Mouse (Mus musculus) NIH3T3 (cell line): Measurements from ENCODE around the gene Pi4ka.
A peak's percentile ranks its signal among the peaks of the same experiment; 100 is the strongest.

ENCODE experiments used
- DNase-seq: peaks from one replicate; pipeline ENCODE4 v3.0.0-alpha.2; 2012; ENCODE audit warnings: low read depth

Pi4ka gene

DNA sequence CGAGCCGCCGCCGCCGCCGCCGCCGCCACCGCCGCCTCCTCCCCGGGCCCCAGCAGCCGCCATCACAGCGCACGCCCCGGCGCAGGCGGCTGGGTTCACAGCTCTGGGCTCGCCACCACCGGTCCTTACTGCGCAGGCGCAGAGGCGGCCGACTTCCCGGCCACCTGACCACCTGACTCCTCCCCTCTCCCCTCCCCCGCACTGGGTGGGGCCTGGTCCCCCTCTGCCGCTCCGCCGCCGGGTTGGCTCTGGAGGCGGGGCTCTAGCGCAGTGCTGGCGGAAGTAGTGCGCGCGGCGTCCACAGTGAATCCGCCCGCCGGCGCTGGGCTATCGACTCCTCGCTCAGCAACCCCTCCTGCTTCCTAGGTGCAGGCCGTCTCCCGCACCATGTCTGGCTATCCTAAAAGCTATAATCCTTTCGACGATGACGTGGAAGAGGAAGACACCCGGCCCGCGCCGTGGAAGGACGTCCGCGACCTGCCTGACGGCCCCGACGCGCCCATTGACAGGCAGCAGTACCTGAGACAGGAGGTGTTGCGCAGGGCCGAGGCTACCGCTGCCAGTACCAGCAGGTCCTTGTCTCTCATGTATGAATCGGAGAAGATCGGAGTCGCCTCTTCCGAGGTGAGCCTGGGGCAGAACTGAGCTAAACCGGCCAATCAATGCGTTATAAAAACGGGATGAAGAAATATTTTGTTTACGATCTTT is at the start of gene Pi4ka, which contains the start of gene Snap29:
Gene Pi4ka, minus strand, starts transcription at position 579 of the 708 bp plus-strand sequence.
Gene Snap29, plus strand, starts transcription at position 251 of the 708 bp plus-strand sequence.
- peak; percentile 100 for DNase-seq

DNA sequence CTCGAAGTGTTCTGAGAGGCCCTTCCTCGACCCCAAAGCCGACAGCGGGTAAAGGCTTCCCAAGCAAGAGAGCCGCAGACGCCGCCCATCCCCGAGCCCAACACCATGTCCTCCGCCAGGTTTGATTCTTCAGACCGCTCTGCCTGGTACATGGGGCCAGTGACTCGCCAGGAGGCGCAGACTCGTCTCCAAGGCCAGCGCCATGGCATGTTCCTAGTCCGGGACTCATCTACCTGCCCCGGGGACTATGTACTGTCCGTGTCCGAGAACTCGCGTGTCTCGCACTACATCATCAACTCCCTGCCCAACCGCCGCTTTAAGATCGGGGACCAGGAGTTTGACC is 46.2 kb upstream of the Pi4ka start:
- DNase-seq, result peak; percentile 61

DNA sequence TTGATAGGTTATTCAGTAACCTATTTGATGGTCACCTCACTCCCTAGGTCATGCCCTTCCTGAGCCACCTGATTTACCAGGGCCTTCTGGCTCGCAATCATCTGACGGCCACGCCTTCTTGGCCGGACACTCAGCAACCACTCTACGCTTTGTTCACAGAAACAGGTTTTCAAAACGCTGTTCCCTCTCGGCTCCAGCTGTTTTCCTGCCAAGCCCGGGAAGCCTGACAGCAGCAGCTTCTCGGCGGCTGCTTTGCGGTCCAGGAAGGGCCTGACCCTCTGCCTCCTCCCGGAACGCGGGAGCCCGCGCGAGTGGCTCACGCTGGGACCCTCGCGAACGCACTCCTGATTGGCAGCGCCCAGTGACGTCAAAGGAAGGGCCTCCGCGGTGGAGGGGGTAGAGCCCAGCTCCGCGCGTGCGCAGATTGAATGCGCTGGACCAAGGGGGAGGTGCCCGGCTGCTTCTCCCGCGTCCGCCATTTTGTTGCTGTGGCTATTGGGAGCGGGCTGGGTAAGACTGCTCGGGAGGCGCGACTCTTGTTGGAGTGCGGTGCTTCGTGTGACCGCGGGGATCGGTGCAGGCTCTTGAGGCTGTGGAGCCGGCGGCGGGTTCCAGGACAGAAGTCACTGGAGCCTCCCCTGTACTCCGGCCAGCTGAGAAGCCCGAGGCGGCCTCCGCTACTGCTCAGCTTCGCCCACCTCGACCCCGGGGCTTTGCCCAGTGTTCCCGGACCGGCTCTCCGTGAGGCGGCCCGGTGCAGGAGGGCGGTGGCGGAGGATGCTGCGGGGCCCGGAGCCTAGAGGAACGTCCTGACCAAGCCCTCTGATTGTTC is 45.6 kb upstream of the Pi4ka start, which contains the start of gene Crkl:
Gene Crkl, plus strand, starts transcription at position 447 of the 832 bp plus-strand sequence.
- peak; percentile 99 for DNase-seq

DNA sequence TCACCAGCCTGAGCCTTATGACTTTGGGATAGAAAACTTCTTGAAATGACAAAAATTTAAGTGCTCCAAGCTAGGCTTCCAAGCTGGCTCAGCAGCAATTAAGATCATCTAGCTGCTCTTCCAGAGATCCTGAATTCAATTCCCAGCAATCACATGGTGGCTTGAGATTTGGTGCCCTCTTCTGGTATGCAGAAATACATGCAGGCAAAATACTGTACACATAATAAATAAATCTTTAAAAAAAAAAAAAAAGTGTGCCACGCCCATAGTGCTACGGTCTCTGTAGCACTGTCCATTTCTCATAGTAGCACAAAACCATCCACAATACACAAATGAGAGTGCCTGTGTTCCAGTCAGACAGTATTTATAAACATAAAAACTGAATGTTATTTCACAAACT is 26.5 kb upstream of the Pi4ka start:
- peak; percentile 70 for DNase-seq

DNA sequence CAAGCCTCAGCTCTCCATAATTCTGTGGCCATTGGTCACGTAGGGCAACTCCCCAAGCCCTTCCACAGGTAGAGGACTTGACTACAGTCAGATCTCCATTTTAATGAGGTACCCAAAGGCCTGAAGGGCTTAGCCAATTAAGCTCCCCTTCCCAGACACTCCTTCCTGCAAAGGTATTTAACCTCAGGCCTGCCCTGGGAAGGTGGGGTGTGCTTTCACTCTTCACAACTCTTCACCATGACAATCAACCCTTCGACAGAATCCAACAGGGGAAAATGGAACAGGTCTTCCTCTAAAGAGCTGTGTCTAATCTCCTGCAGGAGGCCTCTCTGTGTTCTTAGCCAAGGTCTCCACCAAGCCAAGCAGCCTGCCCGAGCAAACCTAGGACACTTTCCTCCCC is 16.9 kb upstream of the Pi4ka start:
- no peak for DNase-seq

DNA sequence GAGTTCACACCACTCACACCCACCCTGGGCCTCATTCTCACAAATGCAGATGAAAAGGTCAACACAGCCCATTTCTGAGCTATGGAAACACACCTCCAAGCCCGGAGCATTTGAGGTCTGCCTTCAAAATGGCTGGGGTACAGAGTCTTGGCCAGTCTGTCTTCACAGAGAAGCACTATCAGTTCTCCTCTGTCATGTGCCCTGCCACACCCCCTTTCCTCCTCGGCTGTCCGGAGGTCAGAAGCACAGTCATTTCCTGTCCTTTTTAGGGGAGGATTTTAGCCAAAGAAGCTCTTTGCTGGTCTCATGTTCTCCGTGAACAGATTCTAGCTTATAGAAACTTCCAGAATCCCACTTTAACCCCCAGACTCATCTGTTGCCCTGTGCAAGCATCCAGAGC is 4.1 kb upstream of the Pi4ka start:
- no peak for DNase-seq

DNA sequence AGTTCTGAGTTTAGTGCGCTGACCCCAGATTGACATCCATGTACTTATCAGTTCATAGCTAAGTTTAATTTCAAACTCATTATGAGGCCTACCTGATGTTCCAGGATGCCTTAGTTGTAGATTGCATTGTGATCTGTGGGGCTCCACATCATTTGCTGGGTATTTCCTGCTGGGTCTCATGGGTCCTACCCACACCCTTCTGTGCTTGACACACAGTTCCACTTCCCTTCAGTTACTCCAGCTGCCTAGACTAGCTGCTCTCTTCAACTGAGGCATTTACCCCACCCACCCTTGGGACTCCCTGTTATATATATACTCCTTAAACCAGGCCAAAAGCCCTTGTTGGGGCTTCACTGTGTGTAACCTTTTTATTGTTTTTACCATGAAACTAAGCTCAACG is 2.9 kb upstream of the Pi4ka start:
- DNase-seq, result no peak

DNA sequence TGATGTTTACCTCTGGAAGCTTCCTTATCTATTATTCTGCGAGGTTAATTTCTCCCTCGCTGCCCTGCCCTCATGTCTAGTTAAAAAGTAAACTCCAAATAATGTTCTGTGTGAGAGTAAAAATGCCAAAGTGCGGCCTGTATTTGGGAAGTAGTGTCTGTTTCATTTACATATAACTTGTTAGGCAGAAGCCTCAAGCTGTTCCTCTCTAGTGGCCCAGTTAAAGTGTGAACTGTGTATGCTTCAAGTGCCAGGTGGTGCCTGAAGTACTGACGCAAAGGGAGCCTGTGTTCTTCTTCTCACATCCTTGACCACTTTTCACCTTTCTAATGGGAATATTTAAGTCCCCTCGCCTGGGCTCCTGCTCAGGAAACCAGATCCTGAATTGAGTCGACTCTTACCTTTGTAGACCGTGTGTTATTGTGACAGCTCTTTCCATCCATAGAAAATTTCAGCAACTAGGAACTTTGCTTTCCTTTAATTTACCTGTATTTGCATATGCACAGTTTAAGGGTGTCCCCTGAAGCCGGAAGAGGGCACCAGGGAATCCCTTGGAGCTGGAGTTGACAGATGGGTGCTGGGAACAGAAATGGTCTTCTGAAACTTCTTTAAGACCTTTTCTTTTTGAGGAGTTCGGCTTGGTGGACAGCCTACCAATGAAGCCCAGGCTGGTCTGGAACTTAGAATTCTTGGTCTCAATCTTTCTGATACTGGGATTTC is 558 bp upstream of the Pi4ka start:
- DNase-seq, result peak; percentile 5

DNA sequence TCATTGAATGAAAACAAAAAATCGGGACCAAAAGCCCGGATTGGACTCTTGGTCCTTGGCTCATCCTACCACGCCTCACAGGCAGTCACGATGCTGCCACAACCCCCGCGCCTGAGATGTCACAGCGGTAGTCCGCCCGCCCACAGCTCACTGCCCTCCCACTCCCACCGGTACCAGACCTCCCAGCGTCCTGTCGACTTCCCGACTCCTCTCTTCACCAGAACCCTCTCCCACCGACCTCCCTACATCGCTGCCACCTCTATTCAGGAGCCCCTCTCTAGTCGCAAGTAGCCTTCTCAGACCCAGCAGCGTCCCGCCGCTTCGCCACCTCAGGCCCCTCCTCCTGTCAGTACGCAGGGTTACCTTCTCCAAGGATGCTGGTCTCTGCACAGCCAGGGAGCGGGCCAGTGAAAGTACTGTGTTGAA is 830 bp downstream of the Pi4ka start:
- DNase-seq, result no peak

DNA sequence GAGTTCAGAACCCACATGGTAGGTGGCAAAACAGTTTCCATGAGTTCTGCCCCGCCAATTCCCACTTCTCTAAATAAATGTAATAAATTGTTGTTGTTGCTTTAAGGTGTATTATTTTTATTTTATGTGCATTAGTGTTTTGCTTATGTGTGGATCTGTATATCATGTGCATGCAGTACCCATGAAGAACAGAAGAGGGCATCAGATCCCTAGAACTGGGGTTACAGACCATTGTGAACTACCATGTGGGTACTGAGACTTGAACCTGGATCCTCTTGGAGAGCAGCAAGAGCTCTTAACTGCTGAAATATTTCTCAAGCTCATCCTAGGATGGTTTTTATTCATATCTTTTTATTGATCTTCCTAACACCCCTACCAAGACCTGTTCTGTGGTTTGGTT is 3.3 kb downstream of the Pi4ka start:
- peak; percentile 74 for DNase-seq

DNA sequence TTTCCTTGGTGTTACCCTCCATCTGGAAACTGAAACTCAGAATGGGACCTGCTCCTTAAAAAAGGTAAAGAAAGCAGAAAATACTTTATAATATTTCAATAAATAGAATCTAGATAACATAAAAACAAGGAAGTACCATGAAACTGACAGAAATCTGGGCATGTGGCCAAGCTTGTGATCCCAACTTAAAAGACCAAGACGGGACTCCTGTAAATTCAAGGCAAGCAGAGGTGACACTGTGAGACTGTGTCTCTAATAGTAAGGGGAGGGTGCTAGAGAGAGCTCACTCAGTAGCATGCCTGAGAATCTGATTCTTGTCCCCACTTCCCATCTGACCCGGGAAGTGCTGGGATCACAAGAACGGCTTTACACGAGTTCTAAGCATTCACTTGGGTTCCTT is 13.3 kb downstream of the Pi4ka start:
- DNase-seq, result no peak

DNA sequence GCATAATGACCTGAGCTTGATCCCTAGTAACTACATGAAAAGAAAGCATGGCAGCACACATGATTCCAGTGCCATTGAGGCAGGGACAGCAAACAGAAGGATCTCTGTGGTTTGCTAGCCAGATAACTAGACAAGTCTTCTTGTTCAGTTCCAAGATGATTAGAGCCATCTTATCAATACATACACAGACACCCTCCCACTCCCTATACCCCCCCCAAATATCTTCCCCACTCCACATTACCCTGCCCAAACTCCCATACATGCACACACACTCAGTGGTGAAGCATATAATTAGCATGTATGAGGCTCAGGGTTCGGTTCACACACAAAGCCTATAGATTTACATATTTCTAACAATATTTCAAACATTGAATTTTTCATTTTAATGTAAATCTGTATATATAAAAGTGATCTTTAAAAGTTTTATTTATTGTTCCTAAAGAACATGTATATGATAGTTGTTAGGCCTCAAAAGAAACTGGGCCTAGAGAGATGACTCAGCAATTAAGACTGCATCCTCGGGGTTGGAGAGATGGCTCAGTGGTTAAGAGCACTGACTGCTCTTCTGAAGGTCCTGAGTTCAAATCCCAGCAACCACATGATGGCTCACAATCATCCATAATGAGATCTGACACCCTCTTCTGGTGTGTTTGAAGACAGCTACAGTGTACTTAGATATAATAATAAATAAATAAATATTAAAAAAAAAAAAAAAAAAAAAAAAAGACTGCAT is 22.4 kb downstream of the Pi4ka start:
- no peak for DNase-seq

DNA sequence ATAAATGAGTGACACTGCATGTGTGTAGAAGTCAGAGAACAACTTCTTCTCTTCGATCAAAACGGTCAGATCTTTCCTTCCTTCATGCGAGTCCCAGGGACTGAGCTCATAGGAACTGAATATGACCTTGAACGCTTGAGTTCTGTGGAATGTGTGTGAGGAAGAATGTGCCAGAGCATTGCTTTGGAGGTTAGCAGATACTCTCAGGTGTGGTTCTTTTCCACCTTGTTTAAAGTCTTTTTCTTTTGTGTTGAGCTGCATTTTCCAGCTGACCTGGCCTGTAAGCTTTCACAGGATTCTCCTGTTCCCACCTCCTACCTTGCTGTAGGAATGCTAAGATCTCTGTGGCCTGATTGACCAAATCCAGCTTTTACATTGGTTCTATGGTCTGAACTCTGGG is 23.8 kb downstream of the Pi4ka start:
- DNase-seq, result no peak

DNA sequence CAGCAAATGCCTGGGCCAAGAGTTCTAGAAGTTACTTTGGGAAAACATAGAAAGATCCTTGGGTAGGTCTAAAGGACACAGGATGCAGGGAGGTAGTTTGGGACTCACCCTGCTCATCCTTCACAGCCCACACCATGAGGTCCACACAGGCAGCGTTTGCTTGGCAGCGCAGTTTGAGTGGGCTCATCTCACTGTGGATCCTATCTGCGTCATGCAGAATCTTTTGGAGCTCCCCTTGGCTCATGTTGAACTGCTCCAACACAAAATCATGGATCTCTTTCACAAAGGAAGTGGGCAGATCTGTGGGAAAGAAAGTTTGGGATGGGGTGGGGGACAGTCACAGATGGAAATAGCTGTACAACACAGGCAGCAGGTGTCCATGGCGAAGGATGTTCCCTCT is 47.3 kb downstream of the Pi4ka start:
- no peak for DNase-seq

DNA sequence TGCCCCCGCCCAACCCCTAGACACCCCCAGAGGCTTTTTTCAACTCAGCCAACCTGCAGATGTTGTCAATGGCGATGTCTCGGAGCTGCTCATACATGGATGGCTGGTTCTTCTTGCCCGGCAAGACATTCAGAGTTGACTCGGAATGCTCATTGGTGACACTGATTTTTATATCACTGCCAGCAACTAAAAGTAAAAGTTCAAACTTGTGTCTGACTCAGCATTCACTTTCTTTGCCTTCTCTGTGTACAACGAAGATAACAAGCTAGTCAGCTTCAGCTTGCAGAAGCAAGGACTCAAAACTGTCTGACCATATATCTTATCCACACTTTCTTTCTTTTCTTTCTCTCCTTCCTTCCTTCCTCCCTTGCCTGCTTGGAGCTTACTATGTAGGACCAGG is 50.1 kb downstream of the Pi4ka start:
- DNase-seq, result no peak

DNA sequence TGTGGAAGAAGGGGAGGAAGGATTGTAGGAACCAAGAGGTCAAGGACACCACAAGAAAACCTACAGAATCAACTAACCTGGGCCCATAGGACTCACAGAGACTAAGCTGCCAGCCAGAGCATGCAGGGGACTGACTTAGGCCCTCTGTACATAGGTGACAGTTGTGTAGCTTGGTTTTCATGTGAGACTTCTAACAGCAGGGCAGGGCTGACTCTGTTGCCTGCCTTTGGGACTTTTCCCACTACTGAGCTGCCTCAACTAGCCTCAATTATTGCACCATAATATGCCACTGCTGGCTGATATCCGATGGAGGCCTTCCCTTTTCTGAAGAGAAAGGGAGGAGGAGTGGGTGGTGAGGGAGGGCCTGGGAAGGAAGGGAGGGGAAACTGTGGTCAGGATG is 59.3 kb downstream of the Pi4ka start:
- DNase-seq, result no peak

DNA sequence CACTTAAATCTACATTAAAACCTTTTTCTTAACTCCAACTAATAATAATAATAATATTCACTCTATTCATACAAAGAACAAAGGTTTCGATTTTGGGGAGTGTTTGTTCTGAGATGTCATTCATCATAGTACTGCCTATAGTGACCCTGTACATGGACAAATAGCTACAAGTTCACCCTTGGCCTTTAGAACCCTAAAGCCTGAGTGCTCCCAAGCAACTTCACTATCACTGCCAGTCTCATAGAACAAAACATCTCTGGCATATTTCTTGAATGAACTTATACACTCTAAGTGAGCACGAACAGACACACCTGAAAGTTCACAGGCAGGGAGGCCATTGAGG is 60.3 kb downstream of the Pi4ka start:
- no peak for DNase-seq

DNA sequence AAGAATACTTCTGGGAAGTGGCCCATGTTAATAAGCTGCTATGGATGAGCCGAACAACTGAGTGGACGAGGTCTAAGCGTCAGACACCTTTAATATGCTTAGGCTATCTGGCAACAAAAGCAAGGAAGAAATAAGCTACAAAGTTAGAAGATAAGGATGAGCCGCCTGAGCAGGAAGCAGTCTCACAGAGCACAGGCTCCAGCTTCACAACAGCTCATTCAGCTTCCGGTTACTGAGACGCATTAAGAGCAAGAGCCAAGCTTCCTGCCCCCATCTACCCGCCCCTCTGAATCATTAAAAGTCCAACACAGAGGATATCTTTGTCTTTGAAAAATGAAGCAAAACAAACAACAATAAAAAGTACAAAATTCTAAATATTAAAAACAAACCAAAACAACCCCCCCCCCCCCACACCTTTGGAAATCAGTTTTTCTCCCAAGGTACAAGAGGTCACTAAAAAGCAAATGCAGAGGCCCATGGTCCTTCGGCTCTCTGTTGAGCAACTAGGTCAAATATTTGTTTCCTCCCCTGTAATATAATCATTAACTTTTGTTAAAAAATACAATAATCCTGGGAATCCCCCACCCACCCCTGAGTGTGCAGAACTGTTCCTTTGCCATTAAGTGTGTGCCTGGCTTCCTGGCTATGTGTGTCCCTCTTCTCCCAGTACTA is 60.8 kb downstream of the Pi4ka start:
- no peak for DNase-seq

DNA sequence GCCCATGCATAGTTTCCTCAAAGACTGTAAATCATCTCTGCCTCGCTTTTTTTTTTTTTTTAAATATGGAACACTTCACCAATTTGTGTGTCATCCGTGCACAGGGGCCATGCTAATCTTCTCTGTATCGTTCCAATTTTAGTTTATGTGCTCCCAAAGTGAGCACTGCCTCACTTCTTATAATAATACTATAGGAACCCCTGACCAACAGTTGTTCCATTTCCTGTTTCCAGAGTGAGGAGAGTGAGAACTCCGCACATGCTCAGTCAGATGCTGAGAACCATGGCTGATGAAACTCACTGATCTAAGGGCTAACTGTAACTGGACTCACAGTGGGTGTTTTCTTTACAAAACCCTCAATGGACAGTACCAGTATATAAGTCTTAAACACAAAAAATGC is 64.3 kb downstream of the Pi4ka start:
- DNase-seq, result no peak

DNA sequence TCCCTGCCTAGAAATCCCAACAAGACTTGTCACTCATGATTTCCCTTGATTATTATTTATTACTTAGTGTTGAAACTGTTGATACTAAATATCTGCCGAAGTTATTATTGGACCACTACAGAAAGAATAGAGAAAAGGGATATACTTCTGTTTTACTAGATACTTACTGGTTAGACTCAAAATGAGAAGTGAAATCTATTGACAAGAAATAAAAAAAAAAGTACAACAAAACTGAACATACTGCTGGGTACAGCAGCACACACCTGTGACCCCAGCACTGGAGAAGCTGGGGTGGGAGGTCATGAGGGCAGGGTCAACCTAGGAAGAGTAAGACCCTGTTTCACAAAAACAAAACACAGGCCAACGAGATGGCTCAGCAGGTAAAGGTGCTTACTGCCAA is 65.4 kb downstream of the Pi4ka start:
- no peak for DNase-seq

DNA sequence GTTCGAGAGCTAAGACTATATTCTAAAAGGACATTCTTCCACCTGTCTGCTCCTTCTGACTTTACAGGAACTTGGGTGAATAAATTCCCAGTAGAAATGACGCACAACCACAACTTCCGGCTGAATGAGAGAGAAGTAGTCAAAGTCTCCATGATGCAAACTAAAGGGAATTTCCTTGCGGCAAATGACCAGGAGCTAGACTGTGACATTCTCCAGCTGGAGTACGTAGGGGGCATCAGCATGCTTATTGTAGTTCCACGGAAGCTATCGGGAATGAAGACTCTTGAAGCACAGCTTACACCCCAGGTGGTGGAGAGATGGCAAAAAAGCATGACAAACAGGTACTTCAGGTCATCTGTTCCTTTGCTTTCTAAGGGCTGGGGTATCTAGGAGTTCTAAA is 66.4 kb downstream of the Pi4ka start:
- no peak for DNase-seq

DNA sequence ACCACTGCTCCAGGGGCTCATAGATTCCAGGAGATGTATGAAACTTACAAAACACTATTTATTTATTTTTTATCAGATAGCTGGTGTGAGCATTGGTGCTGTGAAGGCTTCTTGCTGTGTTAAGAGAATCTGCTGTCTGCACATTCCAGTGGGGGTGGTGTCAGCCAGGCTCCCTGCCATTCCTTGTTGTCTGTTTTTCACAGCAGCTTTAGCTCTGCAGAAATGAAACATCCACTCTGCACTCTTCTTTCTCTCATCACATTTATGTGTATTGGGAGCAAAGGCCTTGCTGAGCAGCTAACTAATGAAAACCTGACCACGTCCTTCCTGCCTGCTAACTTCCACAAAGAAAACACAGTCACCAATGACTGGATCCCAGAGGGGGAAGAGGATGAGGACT is 70.0 kb downstream of the Pi4ka start:
- no peak for DNase-seq
